Mouse (Mus musculus): ENCODE measurements at regions not wholly inside any gene's neighbourhood (a gene's known extent, or its start where the extent isn't known, plus 50 kb on each side); places are given as distances from the start of the nearest gene placed in this dataset.

DNA sequence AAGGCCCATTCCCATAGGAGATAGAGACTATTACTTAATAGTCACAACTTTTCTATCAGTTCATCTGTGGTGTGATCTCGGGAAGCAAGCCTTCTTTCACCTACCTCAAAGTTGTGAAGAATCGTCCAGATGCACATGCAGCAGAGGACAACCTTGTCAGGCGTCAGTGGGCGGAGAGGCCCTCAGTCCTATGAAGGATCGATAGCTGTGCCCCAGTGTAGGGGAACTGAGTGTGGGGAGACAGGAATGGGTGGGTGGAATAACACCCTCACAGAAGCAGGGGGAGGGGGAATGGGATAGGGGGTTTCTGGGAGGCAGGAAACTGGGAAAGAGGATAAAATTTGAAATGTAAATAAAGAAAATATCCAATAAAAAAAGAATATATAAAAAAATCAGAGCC lies 133.5 kb upstream of the Nrxn1 start:
- TF ChIP-seq CTCF (IDR thresholded peaks at IDR 0.05; ENCODE audit: extremely low read depth, insufficient read depth, low read length) (no peak), POLR2A (IDR thresholded peaks at IDR 0.05; ENCODE audit: extremely low read depth, insufficient read depth, low read length) (no peak)

All from cortical plate, adult 2 months (tissue).